Mouse (Mus musculus): Measurements from ENCODE around the gene Actrt3.

Actrt3 gene

GRCm38 (mm10) chr3:30599711-30600545, at the start of gene Actrt3:
Gene Actrt3, minus strand, starts transcription at chr3:30599939.
- peak in 1 of 2 experiments; percentile 42 for DNase-seq (ENCODE audit: low spot score in 2 of 2)

- no peak for DNase-seq (ENCODE audit: low spot score in 2 of 2)
Measured at GRCm38 (mm10) chr3:30648466-30648865, 48.7 kb upstream of the Actrt3 start.

- DNase-seq (ENCODE audit: low spot score in 2 of 2), result peak in 1 of 2 experiments; percentile 25
Measured at GRCm38 (mm10) chr3:30647440-30648090, 47.8 kb upstream of the Actrt3 start, which contains the start of gene Lrrc34. Gene Lrrc34, minus strand, starts transcription at chr3:30647869.

- DNase-seq (ENCODE audit: low spot score in 2 of 2), result no peak
Measured at GRCm38 (mm10) chr3:30646761-30647160, 47.0 kb upstream of the Actrt3 start.

GRCm38 (mm10) chr3:30644207-30644606, 44.5 kb upstream of the Actrt3 start, which contains the start of gene Lrriq4:
Gene Lrriq4, plus strand, starts transcription at chr3:30644507.
- DNase-seq (ENCODE audit: low spot score in 2 of 2), result no peak

- DNase-seq (ENCODE audit: low spot score in 2 of 2), result no peak
Measured at GRCm38 (mm10) chr3:30635629-30636028, 35.9 kb upstream of the Actrt3 start.

- DNase-seq (ENCODE audit: low spot score in 2 of 2), result no peak
Measured at GRCm38 (mm10) chr3:30633681-30634080, 33.9 kb upstream of the Actrt3 start.

- DNase-seq (ENCODE audit: low spot score in 2 of 2), result no peak
Measured at GRCm38 (mm10) chr3:30620132-30620531, 20.4 kb upstream of the Actrt3 start.

- DNase-seq (ENCODE audit: low spot score in 2 of 2), result no peak
Measured at GRCm38 (mm10) chr3:30610930-30611329, 11.2 kb upstream of the Actrt3 start.

- no peak for DNase-seq (ENCODE audit: low spot score in 2 of 2)
Measured at GRCm38 (mm10) chr3:30608999-30609398, 9.3 kb upstream of the Actrt3 start.

- DNase-seq (ENCODE audit: low spot score in 2 of 2), result no peak
Measured at GRCm38 (mm10) chr3:30603256-30603655, 3.5 kb upstream of the Actrt3 start.

GRCm38 (mm10) chr3:30602740-30603098, 3.0 kb upstream of the Actrt3 start:
- DNase-seq (ENCODE audit: low spot score in 2 of 2), result no peak

GRCm38 (mm10) chr3:30602065-30602739, 2.5 kb upstream of the Actrt3 start, which contains the start of gene Mynn:
Gene Mynn, plus strand, starts transcription at chr3:30602065.
- peak; percentile 92 to 97 for DNase-seq (ENCODE audit: low spot score in 2 of 2)

- no peak for DNase-seq (ENCODE audit: low spot score in 2 of 2)
Measured at GRCm38 (mm10) chr3:30601610-30602064, 1.9 kb upstream of the Actrt3 start.

- peak; percentile 56 to 77 for DNase-seq (ENCODE audit: low spot score in 2 of 2)
Measured at GRCm38 (mm10) chr3:30601175-30601574, 1.4 kb upstream of the Actrt3 start.

- peak in 1 of 2 experiments; percentile 21 for DNase-seq (ENCODE audit: low spot score in 2 of 2)
Measured at GRCm38 (mm10) chr3:30600717-30601116, 978 bp upstream of the Actrt3 start.

- DNase-seq (ENCODE audit: low spot score in 2 of 2), result no peak
Measured at GRCm38 (mm10) chr3:30597271-30597670, 2.5 kb downstream of the Actrt3 start.

GRCm38 (mm10) chr3:30595111-30595832, 4.5 kb downstream of the Actrt3 start:
- DNase-seq (ENCODE audit: low spot score in 2 of 2), result peak in 1 of 2 experiments; percentile 15

- no peak for DNase-seq (ENCODE audit: low spot score in 2 of 2)
Measured at GRCm38 (mm10) chr3:30593719-30594485, 5.8 kb downstream of the Actrt3 start.

- DNase-seq (ENCODE audit: low spot score in 2 of 2), result no peak
Measured at GRCm38 (mm10) chr3:30592418-30592853, 7.3 kb downstream of the Actrt3 start.

- DNase-seq (ENCODE audit: low spot score in 2 of 2), result no peak
Measured at GRCm38 (mm10) chr3:30588865-30589264, 10.9 kb downstream of the Actrt3 start.
